In the genomic region with DNA sequence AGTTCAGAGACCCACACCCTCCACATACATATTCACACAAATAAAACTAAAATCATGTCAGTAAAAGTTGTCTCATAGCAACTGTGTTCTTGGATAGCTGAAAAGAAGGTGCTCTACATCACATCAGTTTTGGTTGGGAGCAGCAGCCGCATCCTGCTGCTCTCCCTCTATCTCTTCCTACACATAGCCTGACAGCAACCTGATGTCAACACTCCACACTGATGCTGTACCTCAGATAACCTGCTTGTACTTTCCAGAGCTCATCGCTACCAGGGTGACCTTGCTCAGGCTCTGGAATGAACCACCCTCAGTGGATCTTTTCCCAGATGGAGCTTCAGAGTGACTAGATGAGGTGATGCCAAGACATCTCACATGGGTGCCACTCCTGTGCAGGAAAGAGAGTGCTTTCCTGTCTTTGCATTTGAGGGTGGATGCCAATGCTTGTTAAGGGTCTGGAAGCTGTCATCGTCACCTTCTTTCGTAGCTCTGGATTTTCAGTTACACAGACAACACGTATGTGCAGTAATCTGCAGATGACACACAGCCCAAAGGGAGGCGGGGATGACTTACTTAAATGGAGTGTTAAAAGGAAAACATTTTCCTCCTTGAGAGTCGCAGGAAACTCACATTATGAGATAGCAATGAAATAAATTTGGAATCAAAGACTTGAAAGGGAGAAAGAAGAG, we compare ENCODE assay signal across 19 mouse cellular contexts.
DNase-seq lines count a peak whose midpoint lies in the region; ATAC-seq lines count a peak whose summit lies in the region.
"Had no signal": no experiment of that assay in that cellular context is flagged by ENCODE, and none has a peak within 500 bp of the region (broad histone marks: within the 10 kb centered on the region; RNA-seq: fewer than 3 reads in every experiment).

No protein-coding gene starts in this region.

- no peaks in the 10 kb centered on the region for H3K27me3 ChIP-seq in heart, embryonic 13.5 days (replicated peaks)
- no peaks in the 10 kb centered on the region for H3K27me3 ChIP-seq in liver, embryonic 12.5 days (replicated peaks)
- H3K27me3 ChIP-seq in liver, embryonic 13.5 days = no peaks in the 10 kb centered on the region
- no peaks in the 10 kb centered on the region; the same call in 1 of the 2 replicates for H3K27me3 ChIP-seq in liver, embryonic 15.5 days
- H3K27me3 ChIP-seq: embryonic facial prominence, embryonic 12.5 days; hindbrain, embryonic 12.5 days had no signal

- H3K9ac ChIP-seq in heart, embryonic 13.5 days = no peak overlapping the region
- H3K9ac ChIP-seq in liver, embryonic 12.5 days = no peak overlapping the region
- H3K9ac ChIP-seq in liver, embryonic 13.5 days = peak overlapping the region; percentile 53
- no peak overlapping the region for H3K9ac ChIP-seq in liver, embryonic 15.5 days
- H3K9ac ChIP-seq: embryonic facial prominence, embryonic 12.5 days; hindbrain, embryonic 12.5 days had no signal

- no peaks in the 10 kb centered on the region for H3K36me3 ChIP-seq in heart, embryonic 13.5 days
- no peaks in the 10 kb centered on the region for H3K36me3 ChIP-seq in liver, embryonic 12.5 days
- H3K36me3 ChIP-seq in liver, embryonic 13.5 days = no peaks in the 10 kb centered on the region
- H3K36me3 ChIP-seq in liver, embryonic 15.5 days (replicated peaks) = no peaks in the 10 kb centered on the region
- H3K36me3 ChIP-seq: embryonic facial prominence, embryonic 12.5 days; hindbrain, embryonic 12.5 days; limb, embryonic 10.5 days had no signal

- no peak for ATAC-seq in heart, embryonic 13.5 days (ENCODE audit: extremely low read depth, insufficient number of reproducible peaks, low FRiP score, low TSS enrichment)
- peak; percentile 55; the same call in 1 of the 2 replicates for ATAC-seq in liver, embryonic 12.5 days
- peak; percentile 47; the same call in 1 of the 2 replicates for ATAC-seq in liver, embryonic 13.5 days (ENCODE audit: low read depth)
- peak; percentile 51; the same call in 1 of the 2 replicates for ATAC-seq in liver, embryonic 15.5 days (ENCODE audit: insufficient read depth)
- ATAC-seq: intestine, postnatal 0 days had no signal

- H3K4me3 ChIP-seq in heart, embryonic 13.5 days = no peak overlapping the region
- H3K4me3 ChIP-seq in liver, embryonic 12.5 days = no peak overlapping the region
- H3K4me3 ChIP-seq in liver, embryonic 13.5 days (replicated peaks) = no peak overlapping the region
- no peak overlapping the region for H3K4me3 ChIP-seq in liver, embryonic 15.5 days (replicated peaks)
- H3K4me3 ChIP-seq: embryonic facial prominence, embryonic 12.5 days; hindbrain, embryonic 12.5 days; layer of hippocampus, adult 2 months; limb, embryonic 10.5 days had no signal

- H3K4me1 ChIP-seq in heart, embryonic 13.5 days = peaks cover 41% of the 10 kb centered on the region
- H3K4me1 ChIP-seq in liver, embryonic 12.5 days = peaks cover 54% of the 10 kb centered on the region
- H3K4me1 ChIP-seq in liver, embryonic 13.5 days (replicated peaks) = peaks cover 33% of the 10 kb centered on the region
- peaks cover 29% of the 10 kb centered on the region for H3K4me1 ChIP-seq in liver, embryonic 15.5 days (replicated peaks)
- H3K4me1 ChIP-seq: embryonic facial prominence, embryonic 12.5 days; hindbrain, embryonic 12.5 days had no signal

- 22% methylated on average over 7 of the region's 7 CpGs for WGBS in heart, embryonic 13.5 days
- WGBS in liver, embryonic 12.5 days (ENCODE audit: insufficient replicate concordance) = 60% methylated on average over 7 of the region's 7 CpGs
- 65% methylated on average over 7 of the region's 7 CpGs for WGBS in liver, embryonic 13.5 days (ENCODE audit: insufficient replicate concordance)
- 62% methylated on average over 7 of the region's 7 CpGs for WGBS in liver, embryonic 15.5 days (ENCODE audit: insufficient replicate concordance)

- H3K9me3 ChIP-seq in heart, embryonic 13.5 days = no peaks in the 10 kb centered on the region
- H3K9me3 ChIP-seq in liver, embryonic 12.5 days (replicated peaks) = no peaks in the 10 kb centered on the region
- H3K9me3 ChIP-seq in liver, embryonic 13.5 days (replicated peaks) = no peaks in the 10 kb centered on the region
- H3K9me3 ChIP-seq in liver, embryonic 15.5 days (replicated peaks) = no peaks in the 10 kb centered on the region
- H3K9me3 ChIP-seq: embryonic facial prominence, embryonic 12.5 days; hindbrain, embryonic 12.5 days; limb, embryonic 10.5 days had no signal

- DNase-seq in heart, adult 11 months = no peak
- no peak for DNase-seq in liver
- no peak for DNase-seq in liver, embryonic 13.5 days
- DNase-seq in spleen, postnatal 36 days (ENCODE audit: low spot score in 2 of 2) = no peak
- DNase-seq: adrenal gland, adult 2 months; cerebellum, adult 18-20 months; cerebellum, postnatal 25 days; gastrocnemius, postnatal 10 days; kidney, postnatal 25 days; thymus, postnatal 14 days had no signal

- peak overlapping the region; percentile 66 for H3K27ac ChIP-seq in heart, embryonic 13.5 days (replicated peaks)
- peak overlapping the region; percentile 68 for H3K27ac ChIP-seq in liver, embryonic 12.5 days
- H3K27ac ChIP-seq in liver, embryonic 13.5 days = peak overlapping the region; percentile 79
- peak overlapping the region; percentile 58; the same call in 1 of the 2 replicates for H3K27ac ChIP-seq in liver, embryonic 15.5 days (replicated peaks)
- H3K27ac ChIP-seq: embryonic facial prominence, embryonic 12.5 days; hindbrain, embryonic 12.5 days; layer of hippocampus, adult 2 months; limb, embryonic 10.5 days had no signal

- no peak overlapping the region for H3K4me2 ChIP-seq in heart, embryonic 13.5 days
- no peak overlapping the region; the same call in 1 of the 2 replicates for H3K4me2 ChIP-seq in liver, embryonic 12.5 days
- 0 out of 2 replicates have a peak overlapping the region, but pooled peaks have one; percentile 35 for H3K4me2 ChIP-seq in liver, embryonic 13.5 days
- no peak overlapping the region for H3K4me2 ChIP-seq in liver, embryonic 15.5 days
- H3K4me2 ChIP-seq: embryonic facial prominence, embryonic 12.5 days; hindbrain, embryonic 12.5 days; midbrain, embryonic 11.5 days had no signal
